Mouse (Mus musculus): ENCODE results near the gene Rnf24. TPM values are rescaled to one million over a fixed set of nuclear protein-coding genes. Genes with fewer than 3 reads are reported as not detected.

Rnf24 gene
- polyA plus RNA-seq (2017; shearing (Covaris generic)) = 1.1 TPM

DNA sequence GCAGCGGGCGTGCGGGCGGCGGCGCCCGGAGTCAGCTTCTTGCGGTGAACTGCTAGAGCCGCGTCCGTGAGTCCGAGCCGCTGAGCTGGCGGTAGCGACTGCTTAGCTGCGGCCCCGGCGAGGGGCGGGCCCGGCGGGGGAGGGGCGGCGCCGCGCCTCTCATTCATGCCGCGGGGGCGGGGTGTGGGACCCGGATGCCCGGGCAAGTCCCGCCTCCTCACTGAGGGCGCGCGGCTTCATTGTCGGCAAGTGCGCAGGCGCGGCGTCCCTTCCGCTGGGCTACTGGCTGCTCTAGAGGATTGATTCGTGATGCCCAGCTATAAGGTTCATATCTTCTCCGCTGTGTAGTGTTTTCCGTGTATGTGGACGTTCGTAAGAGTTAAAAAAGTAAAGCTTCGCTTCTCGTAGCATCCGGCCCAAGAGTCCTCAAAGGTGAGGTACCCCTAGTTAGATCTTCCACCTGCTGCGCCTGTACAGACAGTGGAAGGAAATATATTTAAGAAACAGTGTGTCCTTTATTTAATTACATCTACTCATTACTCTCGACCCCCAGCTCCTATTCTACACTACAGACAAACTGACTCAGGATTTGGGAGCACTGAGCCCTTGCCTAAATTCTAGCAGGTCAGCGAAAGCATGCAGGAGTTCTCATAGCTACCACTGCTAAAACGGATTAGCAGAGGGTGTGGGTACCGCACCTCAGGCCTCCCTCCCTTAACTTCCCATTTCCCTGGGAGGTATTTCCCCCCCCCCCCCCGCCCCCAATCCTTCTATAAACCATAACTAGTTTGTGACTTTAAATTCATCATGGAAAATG, at the start of gene Rnf24:
Rnf24 (minus strand) TSS at position 146 of the 817 bp plus-strand sequence.

DNA sequence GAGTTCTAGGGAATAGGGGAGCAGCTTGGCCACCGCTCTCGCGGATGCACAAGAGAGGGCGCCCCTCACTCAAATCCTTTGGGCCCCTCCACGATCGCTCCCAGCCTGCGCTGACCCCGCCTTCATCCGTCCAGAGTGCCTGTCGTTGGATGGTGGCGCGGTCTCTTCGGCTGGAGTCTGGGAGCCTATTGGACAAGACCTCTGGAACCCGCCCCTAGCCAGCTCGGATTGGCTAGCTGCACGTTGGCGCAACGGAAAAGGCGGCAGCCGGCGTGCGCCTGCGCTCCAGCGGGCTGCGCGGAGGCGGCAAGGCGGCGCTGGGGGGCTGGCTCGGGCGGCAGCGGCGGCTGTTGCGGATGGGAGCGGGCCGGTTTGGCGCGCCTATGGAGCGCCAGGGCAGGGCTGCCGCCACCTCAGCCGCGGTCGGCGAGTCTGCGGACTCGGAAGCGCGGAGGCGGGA, 90.4 kb downstream of the Rnf24 start, which contains the start of gene Pank2:
Pank2 (plus strand) TSS at position 283 of the 460 bp plus-strand sequence.

Other genes with a start within 250 kb of the Rnf24 start
- 0.35 TPM for gene Hspa12b, start 225.6 kb downstream of the Rnf24 start, polyA plus RNA-seq (2017; shearing (Covaris generic))
- gene Gm11037, start 219.4 kb downstream of the Rnf24 start, polyA plus RNA-seq (2017; shearing (Covaris generic)) = not detected
- gene 1700037H04Rik, start 192.8 kb downstream of the Rnf24 start, polyA plus RNA-seq (2017; shearing (Covaris generic)) = 42.8 TPM
- gene Cenpb, start 172.8 kb downstream of the Rnf24 start, polyA plus RNA-seq (2017; shearing (Covaris generic)) = 7.4 TPM
- gene Cdc25b, start 165.9 kb downstream of the Rnf24 start, polyA plus RNA-seq (2017; shearing (Covaris generic)) = 78.9 TPM
- 0.26 TPM for gene Spef1, start 165.6 kb downstream of the Rnf24 start, polyA plus RNA-seq (2017; shearing (Covaris generic))
- 19.7 TPM for gene Ap5s1, start 145.8 kb downstream of the Rnf24 start, polyA plus RNA-seq (2017; shearing (Covaris generic))
- gene Mavs, start 118.8 kb downstream of the Rnf24 start, polyA plus RNA-seq (2017; shearing (Covaris generic)) = 25.9 TPM
- gene Pank2, start 90.4 kb downstream of the Rnf24 start, polyA plus RNA-seq (2017; shearing (Covaris generic)) = 104 TPM
- 37.9 TPM for gene Smox, start 138.6 kb upstream of the Rnf24 start, polyA plus RNA-seq (2017; shearing (Covaris generic))
- not detected for gene Adra1d, start 209.4 kb upstream of the Rnf24 start, polyA plus RNA-seq (2017; shearing (Covaris generic))

All from CD4-positive, CD25-positive, alpha-beta regulatory T cell (primary cell).